17 mouse cellular contexts compared by ENCODE assay signal in the genomic region with DNA sequence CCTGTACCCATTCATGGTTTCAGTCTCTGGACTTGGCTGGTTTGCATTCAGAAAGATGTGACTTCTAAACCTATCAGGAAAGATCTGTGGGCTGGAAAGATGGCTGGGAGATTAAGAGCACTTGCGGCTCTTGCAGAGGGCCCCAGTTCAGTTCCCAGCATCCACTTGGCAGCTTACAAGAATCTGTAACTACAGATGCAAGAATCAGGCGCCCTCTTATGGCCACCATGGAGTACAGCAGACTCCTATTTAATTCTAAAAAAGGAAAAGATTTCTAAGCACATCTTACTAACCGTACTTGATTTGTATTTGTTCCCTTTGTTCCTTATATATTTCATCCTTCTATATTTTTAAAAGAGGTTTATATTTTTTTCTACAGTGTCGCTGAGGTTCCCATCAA.
A peak's percentile ranks its signal among the peaks of the same experiment; 100 is the strongest.
DNase-seq lines count a peak whose midpoint lies in the region; ATAC-seq and TF ChIP-seq lines count a peak whose summit lies in the region.
"Had no signal": no experiment of that assay in that cellular context is flagged by ENCODE, and none has a peak within 500 bp of the region (broad histone marks: within the 10 kb centered on the region; RNA-seq: fewer than 3 reads in every experiment).

No protein-coding gene starts in this region.

- ATAC-seq in hindbrain, postnatal 0 days, result no peak
- ATAC-seq in hindbrain, embryonic 12.5 days (ENCODE audit: low FRiP score), result no peak
- no peak for ATAC-seq in lung, postnatal 0 days

- no peak overlapping the region for H3K27ac ChIP-seq in hindbrain, postnatal 0 days
- H3K27ac ChIP-seq in hindbrain, embryonic 12.5 days, result no peak overlapping the region
- peak overlapping the region; percentile 38; the same call in 1 of the 2 replicates for H3K27ac ChIP-seq in lung, postnatal 0 days (ENCODE audit: low read length)
- no peak overlapping the region for H3K27ac ChIP-seq in ES-Bruce4 (ENCODE audit: insufficient read depth, low read length)
- H3K27ac ChIP-seq: hindbrain, embryonic 14.5 days; limb, embryonic 10.5 days had no signal

- no peak for TF ChIP-seq EP300 in lung, postnatal 0 days (IDR thresholded peaks at IDR 0.05)
- TF ChIP-seq EP300 in ES-Bruce4 (IDR thresholded peaks at IDR 0.05; ENCODE audit: insufficient read depth, low read depth, low read length), result no peak

- H3K4me2 ChIP-seq in hindbrain, postnatal 0 days (ENCODE audit: low read depth, low read length), result no peak overlapping the region
- H3K4me2 ChIP-seq in hindbrain, embryonic 12.5 days (replicated peaks), result no peak overlapping the region
- H3K4me2 ChIP-seq in lung, postnatal 0 days (replicated peaks; ENCODE audit: low read depth, low read length), result no peak overlapping the region
- H3K4me2 ChIP-seq: heart, embryonic 15.5 days; hindbrain, embryonic 14.5 days had no signal

- H3K4me3 ChIP-seq in hindbrain, postnatal 0 days (ENCODE audit: low read length), result no peak overlapping the region
- no peak overlapping the region for H3K4me3 ChIP-seq in hindbrain, embryonic 12.5 days
- no peak overlapping the region for H3K4me3 ChIP-seq in lung, postnatal 0 days (ENCODE audit: low read depth, low read length)
- no peak overlapping the region for H3K4me3 ChIP-seq in lung, adult 2 months (replicated peaks; ENCODE audit: extremely low read depth, low read depth, low read length)
- no peak overlapping the region for H3K4me3 ChIP-seq in ES-Bruce4 (ENCODE audit: low read depth, low read length)
- H3K4me3 ChIP-seq: erythroblast, embryonic 14.5 days; heart, embryonic 15.5 days; limb, embryonic 10.5 days had no signal

- no peaks in the 10 kb centered on the region for H3K4me1 ChIP-seq in hindbrain, postnatal 0 days (ENCODE audit: insufficient read depth, low read length)
- H3K4me1 ChIP-seq in hindbrain, embryonic 12.5 days, result no peaks in the 10 kb centered on the region
- H3K4me1 ChIP-seq in lung, postnatal 0 days (ENCODE audit: insufficient read depth, low read depth, low read length), result peaks cover 11% of the 10 kb centered on the region; the same call in 1 of the 2 replicates
- peaks cover 9% of the 10 kb centered on the region for H3K4me1 ChIP-seq in lung, adult 2 months (ENCODE audit: control insufficient read depth, insufficient read depth, low read length)
- no peaks in the 10 kb centered on the region for H3K4me1 ChIP-seq in ES-Bruce4 (ENCODE audit: control insufficient read depth, insufficient read depth, low read length)
- H3K4me1 ChIP-seq: limb, embryonic 10.5 days had no signal

- peaks cover 27% of the 10 kb centered on the region for H3K36me3 ChIP-seq in hindbrain, postnatal 0 days (ENCODE audit: insufficient read depth, low read length)
- peaks cover 51% of the 10 kb centered on the region for H3K36me3 ChIP-seq in hindbrain, embryonic 12.5 days
- H3K36me3 ChIP-seq in lung, postnatal 0 days (ENCODE audit: insufficient read depth, low read length), result peaks cover 20% of the 10 kb centered on the region; the same call in 1 of the 2 replicates
- H3K36me3 ChIP-seq in ES-Bruce4 (ENCODE audit: control insufficient read depth, insufficient read depth, low read length, poor library complexity, severe bottlenecking), result no peaks in the 10 kb centered on the region; the same call in 1 of the 2 replicates

- H3K9me3 ChIP-seq in hindbrain, postnatal 0 days (ENCODE audit: low read length), result no peaks in the 10 kb centered on the region
- H3K9me3 ChIP-seq in hindbrain, embryonic 12.5 days (replicated peaks), result no peaks in the 10 kb centered on the region
- H3K9me3 ChIP-seq in lung, postnatal 0 days (ENCODE audit: low read length), result no peaks in the 10 kb centered on the region
- H3K9me3 ChIP-seq in ES-Bruce4 (replicated peaks; ENCODE audit: control insufficient read depth, insufficient read depth, low read length, poor library complexity, severe bottlenecking), result no peaks in the 10 kb centered on the region
- H3K9me3 ChIP-seq: heart, embryonic 15.5 days; limb, embryonic 10.5 days had no signal

- no peak for TF ChIP-seq POLR2A in lung, adult 2 months (IDR thresholded peaks at IDR 0.05; ENCODE audit: borderline replicate concordance, extremely low read depth, low read depth, low read length)
- TF ChIP-seq POLR2A in ES-Bruce4 (IDR thresholded peaks at IDR 0.05; ENCODE audit: insufficient read depth, low read length), result no peak
- TF ChIP-seq POLR2A in brain, embryonic 14.5 days (IDR thresholded peaks at IDR 0.05; ENCODE audit: borderline replicate concordance, extremely low read depth, insufficient read depth, insufficient read length, poor library complexity, severe bottlenecking), result no peak

- DNase-seq in hindbrain, postnatal 0 days (ENCODE audit: low spot score), result peak; percentile 21
- no peak for DNase-seq in lung, postnatal 0 days (ENCODE audit: low spot score)
- DNase-seq in lung, adult 2 months, result no peak
- DNase-seq in brain, embryonic 14.5 days (ENCODE audit: low read depth), result no peak
- no peak for DNase-seq in layer of hippocampus, adult 18-20 months (ENCODE audit: low spot score in 2 of 2)
- DNase-seq: cerebellum, adult 11-12 months; gastrocnemius, postnatal 36 days; kidney, adult 9 months; right cerebral cortex, adult 18-20 months; thymus, adult 2 months had no signal

- H3K9ac ChIP-seq in hindbrain, postnatal 0 days (replicated peaks; ENCODE audit: low read length), result no peak overlapping the region
- H3K9ac ChIP-seq in hindbrain, embryonic 12.5 days, result no peak overlapping the region
- H3K9ac ChIP-seq in lung, postnatal 0 days (replicated peaks; ENCODE audit: low read depth), result no peak overlapping the region
- H3K9ac ChIP-seq in ES-Bruce4 (ENCODE audit: low read depth, poor library complexity, severe bottlenecking), result no peak overlapping the region
- H3K9ac ChIP-seq: heart, embryonic 15.5 days; hindbrain, embryonic 14.5 days had no signal

- TF ChIP-seq CTCF in hindbrain, postnatal 0 days (IDR thresholded peaks at IDR 0.05; ENCODE audit: low read depth), result peak; percentile 42
- TF ChIP-seq CTCF in lung, postnatal 0 days (IDR thresholded peaks at IDR 0.05), result peak; percentile 43
- TF ChIP-seq CTCF in lung, adult 2 months (IDR thresholded peaks at IDR 0.05; ENCODE audit: insufficient read depth, low read length), result no peak
- TF ChIP-seq CTCF in ES-Bruce4 (IDR thresholded peaks at IDR 0.05; ENCODE audit: low read depth, low read length), result peak; percentile 21
- peak; percentile 21; the same call in 1 of the 2 replicates for TF ChIP-seq CTCF in brain, embryonic 14.5 days (IDR thresholded peaks at IDR 0.05; ENCODE audit: borderline replicate concordance, extremely low read depth, insufficient read depth, insufficient read length)

- H3K27me3 ChIP-seq in hindbrain, postnatal 0 days (ENCODE audit: insufficient read depth, low read length), result no peaks in the 10 kb centered on the region
- no peaks in the 10 kb centered on the region for H3K27me3 ChIP-seq in hindbrain, embryonic 12.5 days
- H3K27me3 ChIP-seq in lung, postnatal 0 days (replicated peaks; ENCODE audit: insufficient read depth, low read length), result no peaks in the 10 kb centered on the region
- no peaks in the 10 kb centered on the region for H3K27me3 ChIP-seq in ES-Bruce4 (ENCODE audit: control insufficient read depth, insufficient read depth, low read length, poor library complexity, severe bottlenecking)
- H3K27me3 ChIP-seq: CH12.LX; heart, embryonic 15.5 days had no signal

- 66% methylated on average over 4 of the region's 4 CpGs for WGBS in hindbrain, postnatal 0 days
- WGBS in hindbrain, embryonic 12.5 days, result 67% methylated on average over 4 of the region's 4 CpGs
- WGBS in lung, postnatal 0 days, result 71% methylated on average over 4 of the region's 4 CpGs
- WGBS in lung, adult 2 months, result 74% methylated on average over 4 of the region's 4 CpGs
